Mouse (Mus musculus) frontal cortex, postnatal 14 days (tissue): ENCODE measurements around the gene Zfp119b.

Experiments
- DNase-seq, 2 experiments: peaks; one replicate each; pipeline ENCODE4 v3.0.0; 2022; ENCODE audit warnings: low spot score in 2 of 2

Gene Zfp119b

DNA sequence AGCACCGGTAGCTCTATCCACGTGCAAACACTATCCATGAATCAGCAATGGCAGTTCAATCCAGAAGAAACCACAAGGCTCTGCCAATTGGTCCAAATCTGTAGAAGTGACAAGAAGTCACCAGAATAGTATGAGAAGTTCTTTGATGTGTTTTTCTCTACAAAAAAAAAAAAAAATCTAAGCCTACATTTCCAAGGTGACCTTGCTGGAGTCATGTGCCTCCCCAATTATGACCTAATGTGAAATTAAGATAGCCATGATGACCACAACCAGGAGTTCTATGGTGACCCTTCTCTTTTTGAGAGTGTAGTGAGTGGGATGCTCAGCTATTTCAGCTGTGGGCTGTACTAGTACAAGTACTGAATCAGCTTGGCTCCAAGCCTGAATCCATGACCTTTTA lies at the start of gene Zfp119b:
Gene Zfp119b (minus strand): TSS at position 101 of the 400 bp plus-strand sequence.
- DNase-seq: no peak

DNA sequence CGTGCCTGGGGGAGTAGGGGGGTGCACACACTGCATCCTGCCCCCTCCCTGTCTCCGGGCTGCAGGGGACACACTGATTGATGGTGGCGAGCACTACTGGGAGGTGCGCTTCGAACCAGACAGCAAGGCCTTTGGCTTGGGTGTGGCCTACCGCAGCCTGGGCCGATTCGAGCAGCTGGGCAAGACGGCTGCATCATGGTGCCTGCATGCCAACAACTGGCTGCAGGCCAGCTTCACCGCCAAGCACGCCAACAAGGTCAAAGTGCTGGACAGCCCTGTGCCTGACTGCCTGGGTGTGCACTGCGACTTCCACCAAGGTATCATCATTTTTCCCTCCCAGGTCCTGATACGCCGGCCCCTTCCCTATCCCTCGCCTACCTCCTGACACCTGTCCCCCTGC lies 46.7 kb upstream of the Zfp119b start:
- no peak for DNase-seq

DNA sequence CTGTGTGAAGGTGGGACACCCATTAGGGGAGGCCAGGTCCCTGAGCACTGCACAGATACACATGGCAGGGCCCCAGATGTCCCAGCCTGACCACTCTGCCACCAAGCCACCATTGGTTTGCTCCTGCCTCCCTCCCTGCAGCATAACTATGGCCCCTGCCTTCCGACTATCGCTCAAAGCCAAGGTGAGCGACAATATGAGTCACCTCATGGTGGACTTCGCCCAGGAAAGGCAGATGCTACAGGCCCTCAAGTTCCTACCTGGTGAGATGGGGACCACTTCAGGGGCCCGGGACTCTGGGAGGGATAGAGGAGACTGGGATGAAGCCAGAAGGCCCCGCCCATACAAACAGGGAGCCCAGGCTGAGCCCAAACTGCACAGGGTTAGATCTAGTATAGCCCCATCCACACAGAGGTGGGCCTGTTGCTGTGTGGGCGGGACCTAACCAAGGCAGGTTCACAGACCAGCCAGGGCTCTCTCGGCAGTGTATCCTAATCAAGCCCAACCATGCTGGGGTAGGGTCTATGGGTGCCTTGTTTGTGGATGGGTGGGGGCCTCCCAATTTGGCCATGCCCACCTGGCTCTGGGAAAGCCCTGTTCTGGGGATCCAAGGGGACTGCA lies 41.1 kb upstream of the Zfp119b start:
- no peak for DNase-seq

DNA sequence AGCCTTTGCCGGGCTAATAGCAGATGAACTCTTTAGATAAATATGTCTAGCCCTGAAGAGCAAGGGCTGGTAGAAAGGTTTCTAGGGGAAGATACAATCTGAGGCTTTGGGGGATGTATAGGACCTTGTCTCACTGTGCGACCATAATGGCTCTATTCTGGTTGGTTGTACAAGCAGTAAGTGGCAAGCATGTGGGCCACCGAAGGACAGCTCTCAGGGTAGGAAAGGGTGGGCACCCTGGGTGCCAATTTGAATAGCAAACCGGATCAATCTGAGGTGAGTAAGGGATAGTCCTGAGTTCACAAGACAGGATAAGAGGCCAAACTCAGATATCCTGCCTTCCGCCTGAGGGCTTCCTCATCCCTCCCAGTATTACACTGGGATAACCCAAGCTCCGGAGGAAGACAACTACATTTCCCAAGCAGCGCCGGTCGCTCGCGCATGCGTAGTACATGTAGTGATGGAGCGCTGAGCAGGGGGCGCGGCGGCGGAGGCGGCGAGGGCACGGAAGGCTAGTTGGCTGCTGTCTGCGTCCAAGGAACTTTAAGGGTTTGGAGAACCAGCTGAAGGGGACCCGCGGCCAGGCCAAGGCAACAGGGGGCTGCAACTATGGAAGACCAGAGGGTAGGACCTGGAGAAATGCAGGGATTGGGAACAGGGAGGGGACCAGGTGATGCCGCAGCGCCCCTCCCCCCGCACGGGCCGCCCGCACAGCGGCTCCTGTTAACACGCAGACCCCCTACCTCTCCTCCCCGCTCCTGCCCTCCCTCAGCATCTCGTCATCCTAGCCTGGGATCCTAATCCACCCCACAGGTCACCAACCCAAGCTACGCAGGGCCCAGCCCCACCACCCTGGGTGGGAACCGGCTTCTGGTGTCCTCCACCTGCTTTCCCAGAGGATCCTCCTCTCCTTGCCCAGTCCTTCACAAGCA lies 37.0 kb upstream of the Zfp119b start, which contains the start of gene Fsd1:
Gene Fsd1 (plus strand): TSS at position 480 of the 932 bp plus-strand sequence.
- DNase-seq: peak; percentile 75 to 77

DNA sequence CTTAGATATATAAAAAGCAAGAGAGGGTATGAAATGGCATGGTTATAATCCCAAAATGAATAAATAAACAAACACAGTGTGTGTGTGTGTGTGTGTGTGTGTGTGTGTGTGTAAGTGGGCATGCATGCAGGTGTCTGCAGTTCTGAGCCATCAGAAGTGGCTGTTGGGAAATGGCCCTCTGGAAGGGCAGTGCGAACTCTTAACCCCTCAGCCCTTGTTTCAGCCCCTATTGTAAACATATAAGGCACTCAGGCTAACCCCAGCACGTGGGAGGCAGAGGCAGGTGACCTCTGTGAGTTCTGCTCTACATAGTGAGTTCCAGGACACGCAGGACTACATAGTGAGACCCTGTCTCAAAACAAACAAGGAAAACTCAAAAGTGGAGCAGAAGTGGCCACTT lies 28.0 kb upstream of the Zfp119b start:
- DNase-seq: no peak

DNA sequence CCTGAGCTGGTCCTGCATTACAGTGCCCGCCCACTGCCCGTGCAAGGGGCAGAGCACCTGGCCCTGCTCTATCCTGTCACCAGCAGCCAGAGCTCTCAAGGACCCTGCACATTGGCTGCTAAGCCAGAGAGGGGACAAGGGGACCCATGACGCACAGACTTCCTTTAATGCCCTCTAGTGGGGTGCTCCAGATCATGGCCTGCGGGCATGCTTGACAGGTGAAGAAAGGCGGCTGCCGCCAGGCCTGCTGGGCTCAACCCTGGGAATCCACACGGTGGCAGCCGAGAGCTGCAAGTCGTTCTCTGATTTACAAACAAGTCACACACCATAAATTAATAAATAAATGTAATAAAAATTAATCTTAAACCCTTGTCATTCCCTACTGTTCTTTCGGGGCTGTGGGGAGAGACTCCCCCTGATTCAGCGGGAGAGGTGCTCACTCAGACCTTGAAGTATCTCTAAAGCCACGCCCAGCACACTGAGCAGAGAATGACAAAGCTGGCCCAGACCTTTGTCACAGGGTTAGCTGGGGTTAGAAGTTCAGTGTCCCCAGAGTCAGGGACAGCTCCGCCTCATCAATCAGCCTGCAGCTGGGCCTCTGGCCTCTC lies 27.1 kb upstream of the Zfp119b start:
- DNase-seq: peak in 1 of 2 experiments; percentile 75

DNA sequence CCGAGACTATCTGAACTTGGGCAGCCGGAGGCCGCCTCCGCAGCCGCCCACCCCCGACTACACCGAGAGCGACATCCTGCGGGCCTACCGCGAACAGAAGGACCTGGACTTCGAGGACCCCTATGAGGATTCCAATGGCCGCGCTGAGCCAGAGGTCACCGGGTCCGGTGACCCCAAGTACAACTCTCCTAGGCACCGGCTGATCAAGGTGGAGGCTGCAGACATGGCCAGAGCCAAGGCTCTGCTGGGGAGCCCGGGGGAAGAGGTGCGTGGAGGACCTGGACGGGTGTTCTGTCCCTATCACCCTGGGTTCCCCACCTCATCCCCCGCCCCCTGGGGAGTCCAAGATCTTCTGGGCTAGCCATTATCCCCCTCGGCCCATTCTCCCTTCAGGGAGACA lies 22.2 kb upstream of the Zfp119b start:
- DNase-seq: no peak

DNA sequence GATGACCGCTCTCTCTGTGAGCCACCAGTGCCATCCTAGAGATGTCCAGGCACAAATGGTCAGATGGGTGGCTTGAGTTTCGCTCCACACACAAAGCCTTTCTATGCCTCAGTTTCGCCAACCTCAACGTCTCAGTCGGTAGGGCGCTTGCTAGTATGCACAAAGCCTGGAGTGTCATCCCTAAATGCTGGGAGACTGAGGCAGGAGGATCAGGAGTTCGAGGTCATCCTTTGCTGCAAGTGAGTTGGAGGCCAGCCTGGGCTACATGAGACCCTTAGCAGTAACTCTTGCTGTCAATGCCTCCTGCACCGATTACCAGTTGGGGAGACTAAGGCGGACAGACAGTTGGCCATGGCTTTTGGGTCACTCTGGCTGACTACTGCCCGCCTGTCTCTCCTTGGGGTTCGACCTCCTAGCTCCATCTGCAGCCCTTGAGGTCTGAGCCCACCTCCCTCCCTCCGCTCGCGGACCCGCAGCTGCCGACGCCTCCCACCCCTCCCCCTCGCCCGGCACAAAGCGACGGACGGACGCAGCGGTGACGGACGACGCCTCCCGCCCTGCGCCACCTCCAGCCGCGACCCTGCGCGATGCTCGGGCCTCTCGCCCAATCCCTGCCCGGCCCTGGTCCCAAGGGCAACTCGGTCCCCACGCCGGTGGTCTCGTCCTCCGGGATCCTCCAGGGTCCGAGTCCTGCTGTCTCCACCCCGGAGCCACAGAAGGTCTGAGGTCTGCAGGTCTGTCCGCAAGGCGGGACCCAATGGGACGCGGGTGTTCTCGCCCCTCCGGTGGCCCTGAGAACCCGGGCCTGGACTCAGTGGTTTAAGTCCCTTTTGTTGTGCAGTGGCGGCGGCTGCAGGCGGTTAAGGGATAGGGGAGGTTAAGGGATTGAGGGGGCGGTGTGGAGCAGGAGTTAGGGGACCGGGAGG lies 20.9 kb upstream of the Zfp119b start, which contains the start of gene Shd:
Gene Shd (plus strand): TSS at position 502 of the 926 bp plus-strand sequence.
- DNase-seq: no peak

DNA sequence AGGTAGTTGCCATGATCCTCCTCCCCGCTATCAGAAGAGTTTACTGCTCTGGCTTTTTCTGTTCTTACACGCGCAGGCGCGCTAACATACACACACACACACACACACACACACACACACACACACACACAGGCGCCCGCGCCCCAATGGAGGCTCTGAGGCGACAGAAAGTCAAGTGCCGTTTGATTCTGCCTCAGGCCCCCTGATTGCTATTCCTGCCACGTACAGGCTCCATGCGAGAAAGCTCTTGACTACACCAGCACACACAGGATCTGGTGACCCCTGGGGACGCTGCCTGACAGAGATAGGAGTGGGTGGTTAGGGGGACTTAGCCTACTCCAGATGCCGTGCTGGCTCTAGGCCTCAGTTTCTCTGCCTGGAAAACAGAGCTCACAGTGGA lies 20.3 kb upstream of the Zfp119b start:
- DNase-seq: no peak

DNA sequence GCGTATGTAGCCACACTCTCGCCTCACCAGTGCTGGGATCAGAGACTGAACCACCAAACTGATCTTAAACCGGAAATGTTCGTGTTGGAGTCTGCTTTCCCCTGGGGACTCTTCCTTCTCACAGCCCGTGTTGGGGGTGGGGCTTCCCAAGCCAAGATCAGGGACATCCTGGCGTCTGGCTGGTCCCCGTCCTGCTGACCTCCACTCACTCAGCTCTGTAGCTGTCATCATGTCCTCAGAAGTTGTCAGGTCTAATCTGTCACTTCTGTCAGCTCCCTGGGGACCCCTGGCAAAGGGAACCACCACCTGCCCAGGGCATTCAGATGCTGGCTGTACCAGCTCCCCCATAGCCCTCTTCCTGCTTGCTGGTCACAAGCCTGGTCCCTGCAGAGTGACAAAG lies 18.9 kb upstream of the Zfp119b start:
- no peak for DNase-seq

DNA sequence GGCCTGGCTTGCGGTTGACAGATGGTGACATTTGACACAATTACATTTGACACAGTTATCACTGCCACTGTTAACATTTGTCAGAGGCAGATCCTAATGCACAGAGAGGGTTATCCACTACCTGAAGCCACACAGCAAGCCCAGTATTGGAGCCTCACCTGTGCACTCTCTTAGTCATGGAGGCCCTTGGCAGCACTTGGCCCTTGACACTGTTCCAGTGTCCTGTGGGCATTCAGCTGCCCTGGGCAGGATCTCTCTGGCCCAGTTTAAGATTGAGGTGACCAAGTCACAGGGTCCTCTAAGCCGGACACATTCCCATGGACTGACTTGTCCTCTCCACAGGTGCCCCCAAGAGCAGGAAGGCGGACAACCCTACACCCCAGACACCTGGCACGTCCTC lies 17.9 kb upstream of the Zfp119b start:
- DNase-seq: no peak

DNA sequence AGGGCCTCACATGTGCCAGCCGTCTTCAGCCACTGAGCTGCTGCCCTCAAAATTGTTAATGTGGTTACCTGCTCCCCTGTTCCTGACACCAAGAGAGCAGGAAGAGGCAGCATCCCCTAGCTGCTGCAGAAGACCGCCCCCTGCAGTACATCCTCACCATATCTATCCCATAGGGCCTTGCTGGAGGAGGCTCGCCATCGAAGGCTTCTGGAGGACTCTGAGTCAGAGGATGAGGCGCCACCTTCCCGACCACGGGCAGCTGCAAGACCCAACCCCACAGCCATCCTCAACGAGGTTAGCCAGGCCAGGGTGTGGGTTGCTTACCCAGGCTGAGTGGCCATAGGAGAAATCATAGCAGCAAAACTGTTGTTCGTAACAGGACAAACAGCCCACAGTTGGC lies 15.7 kb upstream of the Zfp119b start:
- no peak for DNase-seq

DNA sequence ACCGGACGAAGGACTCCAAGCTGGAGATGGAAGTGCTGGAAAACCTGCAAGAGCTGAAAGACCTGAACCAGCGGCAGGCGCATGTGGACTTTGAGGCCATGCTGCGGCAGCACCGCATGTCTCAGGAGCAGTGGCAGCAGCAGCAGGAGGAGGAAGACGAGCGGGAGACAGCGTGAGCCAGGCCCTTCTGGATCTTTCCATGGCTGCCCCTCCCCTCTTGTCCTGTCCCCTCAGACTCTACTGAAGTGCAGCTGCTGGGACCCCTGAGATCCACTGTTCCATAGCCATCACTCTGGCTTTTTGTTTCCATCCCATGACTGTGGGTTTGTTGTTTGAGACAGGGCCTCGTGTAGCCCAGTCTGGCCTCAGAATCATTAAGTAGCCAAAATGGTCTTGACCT lies 15.2 kb upstream of the Zfp119b start:
- DNase-seq: no peak

DNA sequence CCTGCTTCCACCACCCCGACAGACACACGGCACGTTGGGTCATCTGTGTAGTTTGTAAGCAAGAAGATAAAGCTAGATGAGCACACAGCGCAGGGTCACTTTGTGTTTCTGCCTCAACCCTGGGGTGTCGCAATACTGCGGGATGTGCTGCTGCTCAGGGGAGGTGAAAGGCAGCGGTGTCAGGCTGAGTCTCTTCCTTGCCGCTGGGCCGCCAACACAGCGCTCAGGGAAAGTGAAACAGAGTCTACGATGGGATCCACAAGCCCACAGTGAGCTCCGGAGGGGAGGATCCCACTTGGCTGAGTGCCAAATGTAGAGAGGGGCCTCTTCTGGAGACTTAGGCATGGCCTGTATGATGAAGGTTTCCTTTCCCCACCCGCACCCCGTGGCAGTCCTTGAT lies 13.9 kb upstream of the Zfp119b start:
- DNase-seq: peak in 1 of 2 experiments; percentile 2

DNA sequence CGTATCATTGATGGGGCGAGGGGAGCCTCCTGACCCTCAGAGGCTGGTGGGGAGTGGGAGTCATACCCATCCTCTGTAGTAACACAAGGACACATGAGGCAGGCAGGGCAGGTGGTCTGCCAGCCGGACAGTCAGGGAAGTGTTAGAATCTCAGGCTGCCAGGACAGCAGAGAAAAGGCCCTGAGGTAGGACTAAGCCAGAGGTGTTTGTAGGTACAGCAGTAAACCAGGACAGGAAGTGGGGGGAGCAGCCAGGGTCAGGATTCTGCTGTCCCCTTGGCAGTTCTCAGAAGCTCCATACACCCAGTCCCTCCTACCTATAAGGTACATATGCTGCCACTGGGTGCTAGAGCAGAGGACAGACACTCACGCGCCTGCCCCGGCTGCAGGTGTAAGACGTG lies 12.3 kb upstream of the Zfp119b start:
- no peak for DNase-seq

DNA sequence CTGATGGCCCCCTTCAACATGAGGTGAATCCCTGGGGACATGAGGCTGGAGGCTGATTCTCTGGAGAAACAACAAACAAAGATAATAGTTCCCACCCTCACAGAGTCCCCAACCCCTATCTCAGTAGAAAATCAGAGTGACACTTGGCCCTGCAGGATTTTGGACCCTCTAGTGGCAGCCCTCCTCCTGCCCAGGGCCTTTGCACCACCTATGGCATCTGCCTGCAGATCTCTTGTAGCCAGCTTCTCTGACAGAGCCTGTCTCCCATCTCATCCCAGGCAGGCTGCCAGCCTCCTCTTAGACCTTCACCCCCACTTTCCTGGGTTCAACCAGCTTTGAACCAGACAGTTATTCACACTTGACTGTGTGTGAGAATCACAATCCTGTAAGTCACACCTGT lies 11.5 kb upstream of the Zfp119b start:
- no peak for DNase-seq

DNA sequence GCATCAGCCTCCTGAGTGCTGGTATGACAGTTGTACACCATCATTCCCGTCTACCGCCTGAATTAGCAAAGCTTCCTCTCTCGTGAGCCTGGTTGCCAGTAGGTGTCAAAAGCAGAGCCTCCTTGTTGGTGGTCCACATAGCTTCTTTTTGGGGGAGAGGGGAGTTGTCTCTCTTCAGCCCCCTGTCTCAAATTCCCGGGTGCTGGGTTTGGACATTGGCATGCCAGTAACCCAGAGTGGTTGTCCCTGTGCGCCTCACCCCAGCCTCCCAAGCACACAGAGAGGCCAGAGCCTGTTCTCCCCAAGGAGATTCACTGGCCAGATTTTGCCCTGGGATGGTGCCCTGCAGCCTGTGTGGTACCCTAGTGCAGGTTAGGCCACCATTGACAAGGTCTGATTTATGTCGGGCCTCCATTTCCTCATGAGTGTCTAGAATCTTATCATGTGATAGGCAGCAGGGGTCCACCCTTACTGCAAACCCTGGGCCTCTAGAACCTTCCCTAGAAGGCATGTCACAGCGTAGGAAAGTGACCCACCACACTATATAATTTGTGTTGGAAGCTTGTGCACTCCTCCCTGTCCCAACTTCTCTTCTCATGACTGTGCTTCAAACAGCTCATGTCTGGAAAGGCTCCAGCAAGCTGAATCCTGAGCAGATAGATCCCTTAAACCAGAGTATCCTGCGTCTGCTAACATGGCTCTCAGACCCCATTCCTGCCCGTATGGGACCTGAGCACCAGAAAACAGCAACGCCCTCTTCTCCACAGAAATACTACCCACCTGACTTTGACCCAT lies 10.8 kb upstream of the Zfp119b start:
- DNase-seq: no peak

DNA sequence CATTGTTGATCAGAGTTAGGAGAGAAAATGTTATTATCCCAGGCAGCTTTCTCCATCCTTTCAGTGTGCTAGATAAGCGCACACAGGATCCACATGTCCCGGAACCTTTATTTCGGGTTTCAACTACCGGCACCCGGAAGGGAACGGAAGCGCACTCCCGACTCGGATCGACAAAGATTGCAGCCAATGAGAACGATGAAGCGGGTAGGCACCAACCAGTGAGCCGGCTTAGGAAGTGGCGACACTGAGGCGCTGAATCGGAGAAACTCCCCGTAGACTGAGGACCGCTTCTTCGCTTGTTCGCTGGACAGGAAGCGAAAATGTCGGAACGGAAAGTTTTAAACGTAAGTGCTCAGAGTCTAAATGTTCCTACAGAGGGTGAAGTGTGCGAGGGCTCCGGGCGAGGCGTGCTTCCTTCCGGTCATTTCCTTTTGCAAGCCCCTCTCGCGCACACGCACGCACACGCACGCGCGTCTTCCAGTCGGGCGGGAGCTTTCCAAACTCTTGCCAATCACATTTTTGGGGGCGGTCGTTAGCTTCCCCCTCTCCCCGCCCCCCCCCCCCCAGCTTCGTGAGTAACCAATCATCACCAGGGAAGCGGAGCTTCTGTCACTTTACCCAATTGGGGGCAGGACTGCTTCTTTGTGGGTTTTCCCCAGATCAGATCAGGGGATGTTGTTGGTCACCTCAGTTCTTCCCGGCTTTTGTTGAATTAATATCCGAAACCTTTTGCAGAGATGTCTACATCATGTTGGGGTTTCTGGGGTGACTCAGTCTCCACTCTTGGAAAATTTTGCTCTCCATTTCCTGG lies 9.8 kb upstream of the Zfp119b start, which contains the start of gene Yju2:
Gene Yju2 (plus strand): TSS at position 182 of the 811 bp plus-strand sequence.
- peak; percentile 90 to 93 for DNase-seq

DNA sequence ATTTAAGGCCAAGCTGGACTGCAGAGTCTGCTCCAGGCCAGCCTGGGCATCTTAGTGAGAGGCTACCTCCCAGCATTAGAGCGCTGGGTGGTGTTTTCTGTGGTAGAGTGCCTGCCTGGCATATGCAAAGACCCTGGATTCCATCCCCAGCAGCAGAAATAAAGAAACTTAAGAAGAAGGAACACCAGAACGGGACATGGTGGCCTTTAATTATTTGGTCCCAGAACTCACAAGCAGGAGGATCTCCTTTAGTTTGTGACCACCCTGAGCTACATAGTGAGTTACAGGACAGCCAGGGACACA lies 9.2 kb upstream of the Zfp119b start:
- no peak for DNase-seq
